Mouse (Mus musculus) heart, embryonic 15.5 days (tissue): ENCODE measurements around the gene Tuba8. TPM values are rescaled to one million over a fixed set of nuclear protein-coding genes. Genes with fewer than 3 reads are reported as not detected.

Experiments
- ATAC-seq: fragments of 200-750 bp; cut with Nextera tagmentation; replicated peaks from 2 replicates; pipeline ENCODE4 v1.8.0; 2017; ENCODE audit warnings: low read depth, moderate TSS enrichment; ENCODE audit not compliant: insufficient number of reproducible peaks, insufficient read depth, low FRiP score
- H3K27ac ChIP-seq: fragments of 300-500 bp; sonication (generic); 2 replicates; pipeline ENCODE4 v1.5.1; 2015; ENCODE audit warnings: mild to moderate bottlenecking, inconsistent platforms
- H3K27me3 ChIP-seq: fragments of 300-500 bp; sonication (generic); 2 replicates; pipeline ENCODE4 v1.6.1; 2015; ENCODE audit warnings: inconsistent platforms
- H3K36me3 ChIP-seq: fragments of 300-500 bp; sonication (generic); 2 replicates; pipeline ENCODE4 v1.6.1; 2015; ENCODE audit warnings: mild to moderate bottlenecking, inconsistent platforms
- H3K4me1 ChIP-seq: fragments of 300-500 bp; sonication (generic); replicated peaks from 2 replicates; pipeline ENCODE4 v1.6.1; 2015; ENCODE audit warnings: inconsistent platforms
- H3K4me2 ChIP-seq: fragments of 300-500 bp; sonication (generic); 2 replicates; pipeline ENCODE4 v1.6.1; 2015; ENCODE audit warnings: inconsistent platforms, mild to moderate bottlenecking, moderate library complexity
- H3K4me3 ChIP-seq: fragments of 300-500 bp; sonication (generic); 2 replicates; pipeline ENCODE4 v1.5.1; 2015; ENCODE audit warnings: mild to moderate bottlenecking, inconsistent platforms
- H3K9ac ChIP-seq: fragments of 300-500 bp; sonication (generic); 2 replicates; pipeline ENCODE4 v1.6.1; 2015; ENCODE audit warnings: mild to moderate bottlenecking, inconsistent platforms
- H3K9me3 ChIP-seq: fragments of 300-500 bp; sonication (generic); replicated peaks from 2 replicates; pipeline ENCODE4 v1.6.1; 2016; ENCODE audit warnings: inconsistent platforms
- WGBS: fragments of 180-500 bp; shearing (Covaris S2); methylation state at CpG from one replicate; pipeline ENCODE4 v1.1.7; 2015; ENCODE audit warnings: mixed read lengths; 5-methylcytosine and 5-hydroxymethylcytosine counted together
- polyA plus RNA-seq: library from polyadenylated mRNA; unstranded; fragments of >200 nt; fragmentation: Nextera tagmentation; extraction: Ambion mirVana; gene quantifications from 2 replicates; pipeline ENCODE4 v1.2.1, GENCODE M21; 2015

Gene Tuba8
- polyA plus RNA-seq, 1 experiment from 2014 or later: 0.58 TPM

- ATAC-seq: no peak
- H3K9ac ChIP-seq: no peak overlapping the region
- H3K4me2 ChIP-seq: no peak overlapping the region
- no peaks in the 10 kb centered on the region for H3K27me3 ChIP-seq
- H3K4me1 ChIP-seq: peaks cover 8% of the 10 kb centered on the region
- no peaks in the 10 kb centered on the region for H3K36me3 ChIP-seq
- H3K9me3 ChIP-seq: no peaks in the 10 kb centered on the region
- no peak overlapping the region for H3K4me3 ChIP-seq
- WGBS: 84% methylated on average over 7 of the region's 7 CpGs
- no peak overlapping the region for H3K27ac ChIP-seq
Observed at GRCm38 (mm10) chr6:121218002-121218401, 7.5 kb downstream of the Tuba8 start.

DNA sequence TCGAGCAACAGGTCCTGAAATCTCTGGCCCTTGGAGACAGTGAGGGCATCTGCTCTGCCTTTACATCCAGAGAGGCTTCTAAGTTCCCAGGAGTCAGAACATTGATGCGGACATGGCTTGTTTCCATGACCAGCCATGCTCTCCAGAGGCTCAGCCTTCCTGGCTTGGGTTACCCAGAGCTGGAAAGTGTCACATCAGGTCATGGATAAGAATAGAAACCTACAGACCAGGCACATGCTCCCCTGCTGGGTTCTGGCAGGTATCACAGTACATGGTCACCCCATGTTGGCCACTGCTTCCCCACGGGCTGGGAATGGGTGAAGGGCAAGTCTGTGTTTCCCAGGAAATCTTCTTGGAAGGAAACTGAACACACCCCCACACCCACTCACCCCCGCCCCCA, 8.9 kb downstream of the Tuba8 start:
- peak; percentile 65; the same call in 1 of the 2 replicates for ATAC-seq
- Histone ChIP-seq H3K27ac (no peak overlapping the region), H3K9me3 (no peaks in the 10 kb centered on the region), H3K4me2 (no peak overlapping the region), H3K4me3 (no peak overlapping the region), H3K4me1 (peaks cover 8% of the 10 kb centered on the region), H3K27me3 (no peaks in the 10 kb centered on the region), H3K36me3 (no peaks in the 10 kb centered on the region), H3K9ac (no peak overlapping the region)
- 59% methylated on average over 4 of the region's 4 CpGs for WGBS

DNA sequence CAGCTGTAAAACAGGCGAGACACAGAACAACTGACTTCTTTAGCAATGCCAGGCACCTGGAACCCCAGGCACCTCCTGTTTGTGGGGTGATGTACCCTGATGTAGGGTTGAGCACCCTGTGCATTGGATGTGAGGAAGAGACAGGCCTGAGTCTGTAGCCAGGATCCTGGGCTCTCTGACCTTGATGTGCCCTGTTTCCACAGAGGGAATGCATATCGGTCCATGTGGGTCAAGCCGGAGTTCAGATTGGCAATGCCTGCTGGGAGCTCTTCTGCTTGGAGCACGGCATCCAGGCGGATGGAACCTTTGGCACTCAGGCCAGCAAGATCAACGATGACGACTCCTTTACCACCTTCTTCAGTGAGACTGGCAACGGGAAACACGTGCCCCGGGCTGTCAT, 9.7 kb downstream of the Tuba8 start:
- Histone ChIP-seq H3K9ac (no peak overlapping the region), H3K4me3 (no peak overlapping the region), H3K9me3 (no peaks in the 10 kb centered on the region), H3K27me3 (no peaks in the 10 kb centered on the region), H3K4me1 (peaks cover 11% of the 10 kb centered on the region), H3K36me3 (no peaks in the 10 kb centered on the region), H3K27ac (no peak overlapping the region), H3K4me2 (no peak overlapping the region)
- 86% methylated on average over 10 of the region's 10 CpGs for WGBS
- no peak for ATAC-seq

DNA sequence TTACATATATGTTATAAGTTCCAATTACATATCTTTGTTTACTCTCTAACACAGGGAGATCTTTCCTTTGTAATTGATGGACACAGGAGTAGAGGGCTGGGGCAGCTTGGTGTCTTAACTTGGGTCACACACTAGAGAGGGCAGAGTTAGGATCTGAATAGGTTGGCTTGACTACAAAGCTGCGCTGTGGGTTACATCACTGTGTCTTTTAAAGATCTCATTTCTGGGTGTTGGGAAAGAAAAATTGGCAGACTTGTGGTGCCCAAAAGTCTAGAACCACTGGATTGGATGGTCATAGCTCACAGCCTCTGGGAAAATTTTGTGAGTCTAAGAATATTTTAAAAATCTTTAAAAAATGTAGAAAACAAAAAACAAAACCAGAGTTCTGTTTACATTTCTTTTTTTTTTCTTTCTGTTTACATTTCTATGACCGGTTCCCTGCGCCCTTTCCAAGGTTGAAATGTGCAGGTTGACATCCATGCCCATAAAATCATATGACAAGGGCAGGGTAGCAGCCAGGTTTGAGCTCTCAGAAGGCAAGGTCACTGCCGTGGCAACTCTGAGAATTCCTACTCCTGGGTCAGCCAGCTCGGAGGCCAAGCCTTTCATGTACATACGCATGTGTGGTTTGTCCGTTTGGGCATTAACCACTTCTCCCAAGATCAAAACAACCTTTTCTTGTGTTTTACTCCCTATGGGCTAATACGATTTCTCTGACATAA, 11.5 kb downstream of the Tuba8 start:
- H3K27me3 ChIP-seq: no peaks in the 10 kb centered on the region
- H3K9me3 ChIP-seq: no peaks in the 10 kb centered on the region
- H3K4me3 ChIP-seq: no peak overlapping the region
- no peak for ATAC-seq
- H3K4me1 ChIP-seq: peaks cover 11% of the 10 kb centered on the region
- H3K4me2 ChIP-seq: no peak overlapping the region
- no peak overlapping the region for H3K27ac ChIP-seq
- no peaks in the 10 kb centered on the region for H3K36me3 ChIP-seq
- H3K9ac ChIP-seq: no peak overlapping the region
- WGBS: 77% methylated on average over 8 of the region's 8 CpGs

- Histone ChIP-seq H3K9ac (no peak overlapping the region), H3K9me3 (no peaks in the 10 kb centered on the region), H3K36me3 (no peaks in the 10 kb centered on the region), H3K27ac (no peak overlapping the region), H3K4me2 (no peak overlapping the region), H3K27me3 (no peaks in the 10 kb centered on the region), H3K4me1 (peaks cover 11% of the 10 kb centered on the region; the same call in 1 of the 2 replicates), H3K4me3 (no peak overlapping the region)
- ATAC-seq: no peak
- WGBS: 91% methylated on average over 14 of the region's 14 CpGs
Observed at GRCm38 (mm10) chr6:121223001-121223400, 12.5 kb downstream of the Tuba8 start.

DNA sequence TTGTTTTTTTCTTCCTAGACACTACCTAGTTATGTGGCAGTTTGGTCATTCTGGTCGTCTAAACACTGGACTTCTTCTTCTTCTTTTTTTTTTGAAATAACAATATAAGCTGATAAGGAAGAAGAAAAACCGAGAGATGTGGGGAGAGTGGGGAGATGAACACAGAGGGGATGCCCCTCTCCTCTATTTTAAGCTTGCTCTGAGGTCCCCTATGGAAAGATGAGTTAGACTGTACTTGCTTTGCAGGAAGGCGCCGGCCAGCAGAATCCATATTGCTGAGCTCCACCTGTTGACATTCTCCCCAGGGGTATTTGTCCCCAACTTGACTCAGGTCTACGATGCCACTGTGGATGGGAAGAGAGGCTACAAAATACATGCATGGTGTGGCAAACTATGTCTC, 13.6 kb downstream of the Tuba8 start:
- Histone ChIP-seq H3K27me3 (no peaks in the 10 kb centered on the region), H3K4me3 (no peak overlapping the region), H3K4me1 (peaks cover 9% of the 10 kb centered on the region; the same call in 1 of the 2 replicates), H3K4me2 (no peak overlapping the region), H3K9ac (no peak overlapping the region), H3K9me3 (no peaks in the 10 kb centered on the region), H3K36me3 (no peaks in the 10 kb centered on the region), H3K27ac (no peak overlapping the region)
- no peak for ATAC-seq
- WGBS: 57% methylated on average over 5 of the region's 5 CpGs

GRCm38 (mm10) chr6:121224993-121225392, 14.5 kb downstream of the Tuba8 start:
- no peak overlapping the region for H3K4me3 ChIP-seq
- no peak overlapping the region for H3K4me2 ChIP-seq
- 0 out of 2 replicates have a peak, but pooled peaks cover 3% of the 10 kb centered on the region for H3K4me1 ChIP-seq
- H3K27me3 ChIP-seq: no peaks in the 10 kb centered on the region
- H3K9me3 ChIP-seq: no peaks in the 10 kb centered on the region
- no peaks in the 10 kb centered on the region for H3K36me3 ChIP-seq
- H3K27ac ChIP-seq: no peak overlapping the region
- ATAC-seq: no peak
- no peak overlapping the region for H3K9ac ChIP-seq
- WGBS: 26% methylated on average over 6 of the region's 6 CpGs

GRCm38 (mm10) chr6:121226043-121226442, 15.5 kb downstream of the Tuba8 start:
- Histone ChIP-seq H3K9me3 (no peaks in the 10 kb centered on the region), H3K27me3 (no peaks in the 10 kb centered on the region), H3K4me3 (no peak overlapping the region), H3K36me3 (no peaks in the 10 kb centered on the region), H3K9ac (no peak overlapping the region), H3K4me2 (no peak overlapping the region), H3K27ac (0 out of 2 replicates have a peak overlapping the region, but pooled peaks have one; percentile 21), H3K4me1 (0 out of 2 replicates have a peak, but pooled peaks cover 3% of the 10 kb centered on the region)
- WGBS: 51% methylated on average over 4 of the region's 4 CpGs
- ATAC-seq: no peak

DNA sequence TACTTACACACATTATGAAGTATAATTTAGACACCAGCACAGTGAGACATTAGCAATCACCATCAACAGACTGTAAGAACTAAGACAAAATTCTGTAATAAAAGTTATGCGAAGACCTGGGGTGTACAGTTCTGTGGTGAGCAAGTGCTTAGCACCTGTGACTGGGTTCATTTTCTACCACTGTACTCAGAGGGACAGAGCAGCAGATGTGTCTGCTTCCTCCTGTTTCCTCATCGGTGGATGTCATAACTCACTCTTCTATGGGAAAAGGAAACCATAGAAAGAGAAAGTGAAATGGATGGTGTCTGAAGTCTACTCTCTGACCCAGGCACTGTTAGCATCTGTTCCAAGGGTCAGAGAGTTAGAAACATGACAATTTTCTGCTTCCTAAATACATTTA, 16.2 kb downstream of the Tuba8 start:
- no peak overlapping the region for H3K27ac ChIP-seq
- H3K4me2 ChIP-seq: no peak overlapping the region
- no peaks in the 10 kb centered on the region for H3K9me3 ChIP-seq
- no peak overlapping the region for H3K4me3 ChIP-seq
- no peak overlapping the region for H3K9ac ChIP-seq
- H3K27me3 ChIP-seq: no peaks in the 10 kb centered on the region
- H3K4me1 ChIP-seq: 0 out of 2 replicates have a peak, but pooled peaks cover 3% of the 10 kb centered on the region
- ATAC-seq: no peak
- no peaks in the 10 kb centered on the region for H3K36me3 ChIP-seq
- 80% methylated on average over 2 of the region's 2 CpGs for WGBS

GRCm38 (mm10) chr6:121228421-121228820, 17.9 kb downstream of the Tuba8 start:
- WGBS: 56% methylated on average over 8 of the region's 8 CpGs
- ATAC-seq: no peak
- Histone ChIP-seq H3K36me3 (no peaks in the 10 kb centered on the region), H3K9me3 (no peaks in the 10 kb centered on the region), H3K27ac (no peak overlapping the region), H3K4me1 (0 out of 2 replicates have a peak, but pooled peaks cover 3% of the 10 kb centered on the region), H3K27me3 (no peaks in the 10 kb centered on the region), H3K4me2 (no peak overlapping the region), H3K9ac (no peak overlapping the region), H3K4me3 (no peak overlapping the region)

- H3K4me3 ChIP-seq: no peak overlapping the region
- H3K9me3 ChIP-seq: no peaks in the 10 kb centered on the region
- H3K9ac ChIP-seq: no peak overlapping the region
- H3K4me1 ChIP-seq: no peaks in the 10 kb centered on the region
- no peaks in the 10 kb centered on the region for H3K27me3 ChIP-seq
- no peaks in the 10 kb centered on the region for H3K36me3 ChIP-seq
- no peak overlapping the region for H3K4me2 ChIP-seq
- no peak for ATAC-seq
- WGBS: 48% methylated on average over 1 of the region's 1 CpGs
- no peak overlapping the region for H3K27ac ChIP-seq
Observed at GRCm38 (mm10) chr6:121232652-121233051, 22.2 kb downstream of the Tuba8 start.

GRCm38 (mm10) chr6:121236386-121236785, 25.9 kb downstream of the Tuba8 start:
- WGBS: 83% methylated on average over 2 of the region's 2 CpGs
- Histone ChIP-seq H3K9ac (no peak overlapping the region), H3K4me1 (no peaks in the 10 kb centered on the region; the same call in 1 of the 2 replicates), H3K27me3 (no peaks in the 10 kb centered on the region), H3K27ac (no peak overlapping the region), H3K4me3 (no peak overlapping the region), H3K36me3 (no peaks in the 10 kb centered on the region), H3K9me3 (no peaks in the 10 kb centered on the region), H3K4me2 (no peak overlapping the region)
- ATAC-seq: no peak
